Mouse (Mus musculus) CD4-positive helper T cell, adult 2 months (primary cell): ENCODE measurements at regions not wholly inside any gene's neighbourhood (a gene's known extent, or its start where the extent isn't known, plus 50 kb on each side); places are given as distances from the start of the nearest gene placed in this dataset.

Source experiments
- DNase-seq: peaks from one replicate; pipeline ENCODE4 v3.0.0-alpha.2; 2012; ENCODE audit warnings: low read depth, missing footprints, low spot score

- no peak for DNase-seq
These were observed 113.4 kb downstream of the Ets2 start for GRCm38 (mm10) chr16:95815206-95815731.

- DNase-seq: peak; percentile 35
These were observed 112.7 kb downstream of the Ets2 start for GRCm38 (mm10) chr16:95814513-95815118.

GRCm38 (mm10) chr16:95811092-95811491 is 109.2 kb downstream of the Ets2 start:
- peak; percentile 21 for DNase-seq

- DNase-seq: peak; percentile 67
These were observed 107.4 kb downstream of the Ets2 start for GRCm38 (mm10) chr16:95809127-95809876.

DNA sequence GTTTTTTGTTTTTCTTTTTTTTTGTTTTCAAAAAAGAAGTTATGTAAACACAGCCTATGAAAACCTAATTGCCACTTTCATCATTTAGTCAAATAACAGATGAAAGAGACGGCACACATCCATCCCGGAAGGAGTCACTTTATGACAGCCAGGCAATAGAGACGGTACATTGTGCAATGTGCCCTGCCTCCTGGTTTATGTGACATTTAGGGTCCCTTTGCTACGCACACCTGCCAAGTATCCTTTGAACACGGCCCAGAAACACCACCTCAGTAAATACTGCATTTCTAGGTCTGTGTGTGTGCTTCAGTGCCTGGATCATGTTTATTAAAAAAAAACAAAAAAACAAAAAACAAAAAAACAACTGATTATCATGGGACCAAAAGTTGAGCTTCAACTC is 104.6 kb downstream of the Ets2 start:
- no peak for DNase-seq

GRCm38 (mm10) chr16:95804199-95804598 is 102.3 kb downstream of the Ets2 start:
- DNase-seq: peak; percentile 40

- no peak for DNase-seq
These were observed 100.8 kb downstream of the Ets2 start for GRCm38 (mm10) chr16:95802641-95803040.

- DNase-seq: no peak
These were observed 100.3 kb downstream of the Ets2 start for GRCm38 (mm10) chr16:95802207-95802606.

DNA sequence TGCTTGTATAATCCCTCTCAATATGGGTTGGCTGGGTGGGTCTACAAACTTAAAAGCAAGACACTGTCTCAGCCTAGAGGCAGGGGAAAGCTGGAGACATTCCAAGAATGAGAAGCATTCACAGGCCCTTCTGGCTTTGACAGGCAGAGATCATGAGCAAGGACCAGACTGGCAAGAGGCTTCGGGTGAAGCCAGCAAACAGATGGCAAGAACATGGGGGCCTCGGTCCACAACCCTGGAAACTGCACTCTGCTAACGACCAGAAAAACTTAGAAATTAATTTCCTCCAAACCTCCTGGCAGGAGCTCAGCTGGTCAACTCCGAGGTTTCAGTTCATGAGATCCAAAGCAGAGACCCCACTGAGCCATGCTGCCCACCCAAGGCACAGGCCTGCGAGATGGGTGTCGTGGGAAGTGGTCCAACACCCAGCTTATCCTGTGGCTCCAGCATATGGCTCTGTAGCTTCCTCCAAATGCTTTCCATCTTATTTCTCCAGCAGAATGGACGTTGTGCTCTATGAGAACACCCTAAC is 99.1 kb downstream of the Ets2 start:
- DNase-seq: no peak

DNA sequence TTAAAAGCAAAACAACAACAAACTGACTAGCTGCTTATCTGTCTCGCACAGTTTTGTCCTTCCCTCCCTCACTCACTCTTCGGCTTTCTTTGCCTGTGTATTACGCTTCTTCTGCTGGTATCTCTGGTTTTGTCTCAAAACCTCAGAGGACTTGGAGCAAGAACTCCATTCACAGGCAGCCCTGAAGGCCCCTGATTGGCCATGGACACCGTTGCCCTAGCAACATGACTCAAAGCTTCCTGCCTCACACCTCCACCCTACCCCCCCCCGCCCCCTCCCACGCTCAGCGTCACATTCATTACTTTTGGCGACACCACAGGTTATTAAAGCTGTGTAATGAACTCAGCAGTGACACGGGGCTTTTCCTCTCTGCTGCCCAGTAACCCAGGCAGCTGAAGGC is 96.7 kb downstream of the Ets2 start:
- peak; percentile 92 for DNase-seq

GRCm38 (mm10) chr16:95798099-95798498 is 96.2 kb downstream of the Ets2 start:
- DNase-seq: no peak

- peak; percentile 16 for DNase-seq
These were observed 95.3 kb downstream of the Ets2 start for GRCm38 (mm10) chr16:95797141-95797540.

GRCm38 (mm10) chr16:95794876-95795275 is 93.0 kb downstream of the Ets2 start:
- no peak for DNase-seq

GRCm38 (mm10) chr16:95794281-95794727 is 92.4 kb downstream of the Ets2 start:
- DNase-seq: no peak

GRCm38 (mm10) chr16:95790691-95791090 is 88.8 kb downstream of the Ets2 start:
- no peak for DNase-seq

DNA sequence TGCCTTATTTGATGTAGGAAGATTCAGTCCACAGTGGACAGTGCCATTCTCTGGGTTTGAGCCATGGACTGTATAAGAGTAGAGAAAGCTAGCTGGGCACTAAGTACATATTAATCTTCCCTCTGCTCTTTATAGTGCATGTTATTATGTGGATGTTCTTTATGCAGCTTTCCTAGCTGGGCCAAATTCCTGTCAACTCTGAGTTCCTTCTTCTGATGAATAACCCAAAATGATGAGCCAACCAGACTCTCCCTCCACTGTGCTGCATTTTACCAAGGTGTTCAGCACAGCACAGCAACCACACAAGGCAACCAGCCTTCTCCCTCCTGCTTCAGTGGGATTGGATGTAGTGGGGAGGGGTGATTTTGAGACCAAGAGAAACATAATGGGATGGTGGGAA is 87.7 kb downstream of the Ets2 start:
- no peak for DNase-seq

GRCm38 (mm10) chr16:95781681-95782080 is 79.8 kb downstream of the Ets2 start:
- no peak for DNase-seq

DNA sequence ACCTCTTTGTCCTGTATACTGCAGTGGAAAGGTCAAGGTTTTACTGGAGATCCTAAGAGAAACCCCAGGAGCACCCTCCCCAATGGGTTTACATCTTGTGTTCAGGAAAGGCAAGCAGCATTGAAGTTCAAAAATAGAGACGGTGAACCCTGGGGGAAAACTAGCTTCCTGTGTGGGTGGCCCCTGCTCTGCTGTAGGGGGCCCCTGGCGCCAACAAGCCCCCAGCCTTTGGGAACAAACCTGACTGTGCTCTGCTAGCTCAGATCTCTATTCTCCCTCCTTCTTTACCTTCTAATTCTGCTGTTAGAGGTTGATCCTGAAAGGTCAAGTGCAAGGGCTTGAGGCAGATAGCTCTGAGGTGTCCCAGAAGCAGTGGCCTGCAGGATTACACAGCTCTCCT is 78.6 kb downstream of the Ets2 start:
- no peak for DNase-seq

DNA sequence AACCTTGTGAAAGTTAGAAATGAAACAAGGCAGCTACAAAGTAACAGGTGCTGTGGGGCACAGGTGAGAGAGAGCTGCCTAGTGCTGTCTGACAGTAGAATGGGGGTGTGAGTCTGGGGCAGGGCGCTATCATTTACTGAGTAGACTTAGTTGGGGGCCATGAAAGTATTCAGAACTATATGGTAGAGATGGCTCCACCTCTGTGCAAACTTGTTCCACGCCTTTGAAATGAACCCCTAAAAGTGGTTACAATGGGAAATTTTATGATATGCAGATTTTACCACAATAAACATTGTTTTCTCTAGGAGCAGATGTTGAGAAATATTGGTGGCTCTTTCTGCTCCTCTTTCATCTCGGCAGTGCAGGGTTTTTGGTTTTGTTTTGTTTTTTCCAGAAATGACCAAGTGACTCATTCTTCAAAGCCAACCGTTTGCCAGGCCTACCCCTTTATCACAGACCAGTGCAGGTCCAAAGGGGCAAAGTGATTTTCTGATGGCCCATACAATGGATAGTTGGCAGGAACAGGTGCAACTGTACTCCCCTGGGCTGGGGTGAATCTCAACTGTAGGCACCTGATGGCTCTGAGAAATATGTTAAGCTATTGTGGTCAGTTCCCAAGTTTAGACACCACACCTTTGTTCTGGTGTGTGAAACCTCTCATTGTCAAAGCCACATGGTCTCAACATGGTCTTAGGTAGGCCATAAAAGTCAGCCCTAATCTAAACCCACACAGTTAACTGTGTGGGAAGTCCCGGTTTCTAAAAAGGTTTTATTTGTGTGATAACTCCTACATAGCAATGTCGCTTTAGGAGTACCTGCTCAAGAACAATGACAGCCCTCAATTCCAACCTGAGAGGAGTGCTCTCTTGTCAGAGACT is 77.2 kb downstream of the Ets2 start:
- peak; percentile 65 for DNase-seq

GRCm38 (mm10) chr16:95778173-95778572 is 76.3 kb downstream of the Ets2 start:
- DNase-seq: no peak

- no peak for DNase-seq
These were observed 74.9 kb downstream of the Ets2 start for GRCm38 (mm10) chr16:95776610-95777363.
